Mouse (Mus musculus): ENCODE measurements around the gene Fam214b.

DNA sequence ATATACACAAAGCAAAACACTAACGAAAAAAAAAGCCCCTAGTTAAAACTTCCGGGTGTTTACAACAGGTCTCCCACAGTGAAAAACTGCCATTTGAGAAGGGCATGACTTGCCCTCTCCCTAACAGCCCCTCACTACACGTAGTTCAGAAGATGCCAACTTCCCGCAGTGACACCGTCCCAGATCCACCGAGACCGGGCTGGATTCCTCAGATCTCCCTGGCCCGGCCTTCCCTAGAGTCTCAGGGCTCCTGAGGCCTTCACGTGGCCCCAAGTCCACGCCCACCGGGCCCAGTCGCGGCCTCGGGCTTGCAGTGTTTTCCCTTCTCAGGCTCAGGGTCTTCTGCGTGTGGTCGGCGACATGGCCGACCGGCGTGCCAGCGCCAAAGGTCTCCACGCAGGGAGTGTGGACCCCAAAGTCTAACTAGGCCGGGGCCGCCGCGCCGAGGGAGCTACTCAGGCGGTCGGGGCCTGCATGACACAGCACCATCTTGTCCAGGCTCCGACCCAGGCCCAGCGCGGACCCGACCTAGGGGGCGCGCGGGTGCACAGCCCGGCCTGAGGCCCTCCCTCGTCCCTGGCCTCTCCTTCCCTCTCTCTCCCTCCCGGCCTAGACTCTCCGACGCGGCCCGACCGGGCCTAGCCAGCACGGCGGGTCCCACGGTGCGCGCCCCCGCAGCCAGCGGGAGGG, 46.4 kb downstream of the Fam214b start:
- TF ChIP-seq CTCF (IDR thresholded peaks at IDR 0.05) (peak; percentile 61), EP300 (IDR thresholded peaks at IDR 0.05) (no peak)
